Mouse (Mus musculus): ENCODE measurements around the gene Tmem132a.

DNA sequence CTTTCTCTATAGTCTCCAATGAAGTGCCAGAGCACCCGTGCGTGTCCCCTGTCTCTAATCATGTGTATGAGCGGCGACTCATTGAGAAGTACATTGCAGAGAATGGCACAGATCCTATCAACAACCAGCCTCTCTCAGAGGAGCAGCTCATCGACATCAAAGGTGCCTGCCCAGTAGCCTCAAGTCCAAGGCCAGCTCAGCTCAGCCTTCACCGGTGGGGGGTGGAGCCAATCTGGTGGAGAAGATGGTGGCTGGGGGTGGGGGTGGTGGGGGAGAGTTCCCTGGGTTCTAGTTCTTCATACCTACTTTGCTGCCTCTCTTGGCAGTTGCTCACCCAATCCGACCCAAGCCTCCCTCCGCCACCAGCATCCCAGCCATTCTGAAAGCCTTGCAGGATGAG is 27.8 kb upstream of the Tmem132a start:
- no peak for TF ChIP-seq CTCF (IDR thresholded peaks at IDR 0.05; ENCODE audit: extremely low read depth, insufficient read length, insufficient replicate concordance, low read depth, low read length)
- no peak for TF ChIP-seq POLR2A (IDR thresholded peaks at IDR 0.05; ENCODE audit: low read depth, low read length)

Data from small intestine, adult 2 months (tissue).